Mouse (Mus musculus): ENCODE data around the gene Cep57l1. TPM values are rescaled to one million over a fixed set of nuclear protein-coding genes. Genes with fewer than 3 reads are reported as not detected.
"Not testable (repeated sequence)": the region's sequence is repeated elsewhere in the genome, so short reads cannot be mapped to it uniquely, and the experiment has no call there.

The Cep57l1 gene
- polyA plus RNA-seq, 1 experiment from 2014 or later = 27.9 TPM

DNA sequence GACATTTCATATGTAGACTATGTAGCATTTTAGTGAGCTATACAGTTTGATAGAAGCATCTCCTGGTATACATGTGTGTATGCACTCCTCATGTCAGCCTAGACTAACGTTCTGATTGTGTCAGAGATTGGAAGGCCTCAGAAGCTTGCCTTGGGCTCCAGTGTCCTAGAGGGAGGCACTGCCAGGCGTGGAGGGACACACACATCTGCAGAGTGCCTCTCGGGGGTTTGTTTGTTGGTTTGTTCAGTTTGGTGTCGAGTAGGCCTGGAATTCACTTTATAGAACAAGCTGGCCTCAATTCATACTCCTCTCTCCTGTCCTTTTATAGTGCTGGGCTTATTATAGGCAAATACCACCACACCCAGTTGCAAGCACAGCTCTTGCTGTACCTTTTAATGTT lies 16.3 kb upstream of the Cep57l1 start:
- Histone ChIP-seq H3K4me2 (no peak overlapping the region), H3K27me3 (no peaks in the 10 kb centered on the region), H3K4me1 (no peaks in the 10 kb centered on the region), H3K9me3 (no peaks in the 10 kb centered on the region), H3K36me3 (no peaks in the 10 kb centered on the region), H3K4me3 (no peak overlapping the region), H3K9ac (no peak overlapping the region), H3K27ac (no peak overlapping the region)
- whole genome bisulfite sequencing = 83% methylated on average over 4 of the region's 4 CpGs
- no peak for ATAC-seq (ENCODE audit: borderline replicate concordance, extremely low read depth, low FRiP score, low TSS enrichment)

DNA sequence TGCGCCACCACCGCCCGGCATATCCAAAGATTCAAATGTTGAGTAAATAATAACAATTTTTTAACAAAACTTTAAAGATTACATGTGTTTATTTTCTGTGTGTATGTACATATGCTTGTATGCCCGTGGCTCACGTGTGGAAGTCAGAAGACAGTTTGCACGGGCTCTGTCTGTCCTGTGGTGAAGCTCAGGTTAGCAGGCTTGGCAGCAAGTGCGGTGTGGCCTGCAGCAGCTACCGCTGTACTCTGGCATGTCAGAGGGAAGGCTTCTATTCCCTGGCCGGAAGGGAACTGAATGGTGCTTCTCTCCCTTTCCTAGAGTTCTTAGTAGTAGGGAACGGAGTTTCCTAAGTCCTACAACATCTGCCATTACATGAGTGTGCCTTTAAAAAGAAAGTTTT lies 15.4 kb upstream of the Cep57l1 start:
- no peak for ATAC-seq (ENCODE audit: borderline replicate concordance, extremely low read depth, low FRiP score, low TSS enrichment)
- Histone ChIP-seq H3K9ac (no peak overlapping the region), H3K27ac (no peak overlapping the region), H3K36me3 (no peaks in the 10 kb centered on the region), H3K27me3 (no peaks in the 10 kb centered on the region), H3K4me1 (no peaks in the 10 kb centered on the region), H3K4me2 (no peak overlapping the region), H3K9me3 (no peaks in the 10 kb centered on the region), H3K4me3 (no peak overlapping the region)
- WGBS = 86% methylated on average over 10 of the region's 10 CpGs

DNA sequence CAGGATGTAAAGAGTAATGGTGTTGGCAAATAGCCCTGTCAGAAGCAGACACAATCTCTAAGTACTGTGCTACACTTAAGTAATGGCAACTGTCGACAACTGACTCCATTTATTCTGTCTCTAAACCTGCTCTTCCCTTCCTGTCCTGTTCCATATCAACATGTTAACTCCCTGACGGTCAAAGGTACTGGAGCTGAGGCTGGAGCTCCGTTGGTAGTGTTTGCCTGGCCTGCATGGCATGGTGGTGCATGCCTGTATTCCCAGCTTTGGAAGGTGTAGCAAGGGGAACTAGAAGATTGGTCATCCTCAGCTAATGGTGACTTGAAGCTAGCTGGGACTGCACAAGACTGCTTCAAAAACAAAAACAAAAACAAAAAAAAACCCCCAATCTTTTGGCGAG lies 14.2 kb upstream of the Cep57l1 start:
- no peaks in the 10 kb centered on the region for H3K9me3 ChIP-seq
- H3K4me2 ChIP-seq = no peak overlapping the region
- no peak for ATAC-seq (ENCODE audit: borderline replicate concordance, extremely low read depth, low FRiP score, low TSS enrichment)
- H3K27ac ChIP-seq = no peak overlapping the region
- no peak overlapping the region for H3K9ac ChIP-seq
- H3K4me3 ChIP-seq = no peak overlapping the region
- H3K4me1 ChIP-seq = no peaks in the 10 kb centered on the region
- no peaks in the 10 kb centered on the region for H3K27me3 ChIP-seq
- WGBS = 55% methylated on average over 4 of the region's 4 CpGs
- no peaks in the 10 kb centered on the region for H3K36me3 ChIP-seq

DNA sequence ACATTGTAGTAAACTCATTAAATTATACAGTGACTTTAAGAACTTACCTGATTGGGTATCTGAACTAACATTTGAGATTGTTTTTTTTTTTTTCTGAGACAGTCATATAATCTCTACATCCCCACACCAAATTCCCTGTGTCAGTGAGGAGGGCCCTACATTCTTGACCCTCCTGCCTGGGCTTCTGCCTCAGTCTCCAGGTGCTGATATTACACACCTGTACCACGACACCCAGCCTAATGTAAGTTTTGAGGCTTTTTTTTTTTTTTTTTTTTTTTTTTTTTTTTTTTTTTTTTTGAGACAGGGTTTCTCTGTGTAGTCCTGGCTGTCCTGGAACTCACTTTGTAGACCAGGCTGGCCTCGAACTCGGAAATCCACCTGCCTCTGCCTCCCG lies 13.6 kb upstream of the Cep57l1 start:
- H3K27ac ChIP-seq; H3K9me3 ChIP-seq; H3K4me2 ChIP-seq; H3K4me3 ChIP-seq; H3K4me1 ChIP-seq; H3K27me3 ChIP-seq; ATAC-seq (ENCODE audit: borderline replicate concordance, extremely low read depth, low FRiP score, low TSS enrichment); H3K36me3 ChIP-seq; H3K9ac ChIP-seq: not testable (repeated sequence)
- 91% methylated on average over 4 of the region's 4 CpGs for WGBS

DNA sequence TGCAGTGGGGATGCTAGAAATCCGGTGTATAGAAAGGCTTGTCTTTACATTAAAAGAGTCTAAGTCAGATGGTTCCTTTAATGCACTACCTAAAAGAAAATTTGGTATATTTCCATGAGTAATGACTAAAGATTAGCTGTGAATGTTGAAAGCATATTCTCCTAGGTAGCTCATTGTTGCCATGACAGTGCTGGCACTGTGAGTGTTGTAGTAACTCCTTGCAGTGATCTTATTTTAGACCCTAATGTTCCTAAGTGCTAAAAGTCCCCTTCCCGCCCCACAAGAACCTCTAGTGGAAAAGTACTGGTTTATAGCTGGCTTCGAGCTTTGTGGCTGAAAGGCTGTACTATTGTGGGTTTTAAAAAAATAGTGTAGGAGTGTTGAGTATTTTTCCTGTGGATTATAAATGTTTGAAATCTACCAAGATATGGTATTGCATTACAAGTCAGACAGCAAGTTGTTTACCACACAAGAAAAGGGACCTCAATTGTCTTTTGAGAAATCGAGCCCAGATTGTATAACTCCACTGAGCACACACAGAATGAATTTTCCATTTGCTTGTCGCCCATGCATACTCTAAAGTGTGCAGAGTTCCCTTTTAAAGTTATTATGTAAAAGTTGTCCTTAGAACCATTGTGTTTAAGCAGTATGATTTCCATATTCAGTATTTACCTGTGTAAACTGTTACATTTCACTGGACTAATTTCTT lies 13.1 kb upstream of the Cep57l1 start:
- Histone ChIP-seq H3K27ac (no peak overlapping the region), H3K9ac (no peak overlapping the region), H3K4me3 (no peak overlapping the region), H3K36me3 (no peaks in the 10 kb centered on the region), H3K4me1 (no peaks in the 10 kb centered on the region), H3K9me3 (no peaks in the 10 kb centered on the region), H3K27me3 (no peaks in the 10 kb centered on the region), H3K4me2 (no peak overlapping the region)
- ATAC-seq (ENCODE audit: borderline replicate concordance, extremely low read depth, low FRiP score, low TSS enrichment) = no peak
- 80% methylated on average over 5 of the region's 5 CpGs for WGBS

DNA sequence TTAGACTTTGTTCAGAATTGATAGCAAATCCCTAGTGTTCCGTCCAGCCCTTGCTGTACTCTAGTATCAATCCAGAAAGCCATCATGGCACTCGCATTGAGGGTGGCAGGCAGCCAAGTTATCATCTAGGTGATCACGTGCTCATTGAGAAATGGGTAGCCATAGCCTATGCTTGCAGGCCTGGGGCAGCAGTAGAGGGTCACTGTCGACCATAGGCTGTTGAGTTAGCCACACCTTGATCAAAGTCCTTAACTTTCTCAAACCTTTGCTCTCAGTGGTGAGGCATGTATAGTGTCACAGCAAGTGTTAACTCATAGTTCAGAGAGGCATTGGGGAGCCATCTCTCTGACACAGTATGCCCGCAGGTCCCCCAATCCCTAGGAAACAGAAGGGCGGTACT lies 11.5 kb upstream of the Cep57l1 start:
- Histone ChIP-seq H3K4me3 (no peak overlapping the region), H3K36me3 (no peaks in the 10 kb centered on the region), H3K27me3 (no peaks in the 10 kb centered on the region), H3K4me2 (no peak overlapping the region), H3K9me3 (no peaks in the 10 kb centered on the region), H3K27ac (no peak overlapping the region), H3K4me1 (no peaks in the 10 kb centered on the region), H3K9ac (no peak overlapping the region)
- no peak for ATAC-seq (ENCODE audit: borderline replicate concordance, extremely low read depth, low FRiP score, low TSS enrichment)
- 80% methylated on average over 6 of the region's 6 CpGs for WGBS

DNA sequence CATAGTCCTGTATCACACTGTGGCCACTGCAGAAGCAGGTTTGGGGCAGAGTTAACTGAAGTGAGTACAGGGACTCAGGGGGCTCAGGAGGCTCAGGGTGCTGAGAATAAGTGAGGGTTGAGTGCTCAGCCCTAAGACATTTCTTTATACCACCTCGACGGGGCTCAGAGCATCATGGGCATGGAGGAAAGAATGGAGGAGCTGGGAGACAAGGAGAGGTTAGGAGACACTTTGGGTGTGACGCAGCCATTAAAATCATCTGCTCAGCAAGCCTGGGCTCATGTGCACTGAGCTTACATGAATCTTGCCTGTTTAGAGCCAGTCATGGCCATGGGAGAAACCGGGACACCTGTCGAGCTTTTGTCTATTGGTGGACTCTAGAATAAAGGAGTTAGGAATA lies 10.7 kb upstream of the Cep57l1 start:
- Histone ChIP-seq H3K27me3 (no peaks in the 10 kb centered on the region), H3K9ac (no peak overlapping the region), H3K9me3 (no peaks in the 10 kb centered on the region), H3K27ac (no peak overlapping the region), H3K4me1 (no peaks in the 10 kb centered on the region), H3K4me3 (no peak overlapping the region), H3K36me3 (no peaks in the 10 kb centered on the region), H3K4me2 (no peak overlapping the region)
- 89% methylated on average over 5 of the region's 5 CpGs for WGBS
- no peak for ATAC-seq (ENCODE audit: borderline replicate concordance, extremely low read depth, low FRiP score, low TSS enrichment)

DNA sequence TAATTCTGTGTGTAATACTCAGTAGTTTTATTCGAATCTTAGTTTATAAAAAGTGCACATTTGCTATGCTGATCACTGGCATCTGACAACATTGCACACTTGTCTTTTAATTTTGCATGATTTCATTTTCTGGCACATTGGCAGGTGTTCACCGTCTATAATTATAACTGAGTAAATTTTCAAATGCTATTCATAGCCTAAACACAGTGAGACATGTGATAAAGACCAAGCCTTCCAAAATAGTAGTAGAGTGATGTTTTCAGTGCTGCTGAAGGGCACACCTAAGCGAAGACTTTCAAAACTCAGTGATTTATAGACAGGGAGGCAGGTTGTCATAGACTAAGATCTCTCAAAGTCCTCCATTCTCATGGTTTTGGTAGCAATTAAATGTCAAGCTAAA lies 9.6 kb upstream of the Cep57l1 start:
- H3K4me1 ChIP-seq = no peaks in the 10 kb centered on the region
- no peak overlapping the region for H3K27ac ChIP-seq
- ATAC-seq (ENCODE audit: borderline replicate concordance, extremely low read depth, low FRiP score, low TSS enrichment) = no peak
- H3K4me3 ChIP-seq = no peak overlapping the region
- no peak overlapping the region for H3K9ac ChIP-seq
- H3K4me2 ChIP-seq = no peak overlapping the region
- no peaks in the 10 kb centered on the region for H3K9me3 ChIP-seq
- WGBS = 76% methylated on average over 3 of the region's 3 CpGs
- no peaks in the 10 kb centered on the region for H3K27me3 ChIP-seq
- H3K36me3 ChIP-seq = no peaks in the 10 kb centered on the region

DNA sequence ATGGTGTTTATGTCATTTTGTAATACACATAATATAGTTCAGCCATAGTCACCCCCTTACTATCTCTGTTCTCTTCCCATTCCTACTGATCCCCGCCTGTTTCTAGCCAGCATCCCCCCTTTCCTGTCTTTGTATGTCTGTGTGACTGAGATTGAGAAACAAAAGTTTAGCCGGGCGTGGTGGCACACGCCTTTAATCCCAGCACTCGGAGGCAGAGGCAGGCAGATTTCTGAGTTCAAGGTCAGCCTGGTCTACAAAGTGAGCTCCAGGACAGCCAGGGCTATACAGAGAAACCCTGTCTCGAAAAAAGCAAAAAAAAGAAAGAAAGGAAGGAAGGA lies 9.0 kb upstream of the Cep57l1 start:
- not testable (repeated sequence) for ATAC-seq (ENCODE audit: borderline replicate concordance, extremely low read depth, low FRiP score, low TSS enrichment); H3K4me1 ChIP-seq; H3K9me3 ChIP-seq; H3K36me3 ChIP-seq; H3K4me3 ChIP-seq; H3K9ac ChIP-seq; H3K27ac ChIP-seq; H3K27me3 ChIP-seq; H3K4me2 ChIP-seq
- WGBS = 85% methylated on average over 6 of the region's 6 CpGs

DNA sequence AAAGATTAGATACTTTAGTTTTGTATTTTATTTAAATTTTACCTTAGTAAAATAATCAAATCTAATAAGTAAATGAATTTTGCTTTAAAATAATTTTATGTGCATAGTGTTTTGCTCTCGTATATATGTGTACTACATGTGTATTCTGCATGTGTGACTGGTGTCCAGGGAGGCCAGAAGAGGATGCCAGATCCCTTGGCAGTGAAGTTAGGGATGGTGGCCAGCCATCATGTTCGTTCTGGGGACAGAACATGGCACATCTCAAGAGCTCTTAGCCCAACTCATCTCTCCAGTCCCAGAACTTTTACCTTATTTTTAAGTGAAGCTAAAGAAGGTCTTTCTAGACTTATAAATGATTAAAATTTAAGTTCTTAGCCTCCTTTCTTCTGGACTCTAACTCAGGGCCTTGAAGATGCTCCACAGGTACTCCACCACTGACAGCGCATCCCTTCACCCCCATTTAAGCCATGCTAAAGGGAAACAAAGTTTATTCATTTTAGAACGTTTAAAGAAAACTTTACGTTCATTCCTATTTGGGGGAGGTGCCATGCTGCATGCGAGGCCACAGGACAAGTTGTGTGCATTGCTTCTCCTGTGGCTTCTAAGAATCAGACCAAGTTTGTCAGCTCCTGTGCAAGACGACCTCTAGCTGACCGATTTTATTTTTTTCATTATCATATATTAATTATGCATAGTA lies 8.5 kb upstream of the Cep57l1 start:
- Histone ChIP-seq H3K36me3 (no peaks in the 10 kb centered on the region), H3K4me2 (no peak overlapping the region), H3K27ac (no peak overlapping the region), H3K4me3 (no peak overlapping the region), H3K4me1 (peaks cover 7% of the 10 kb centered on the region; the same call in 1 of the 2 replicates), H3K9ac (no peak overlapping the region), H3K9me3 (no peaks in the 10 kb centered on the region), H3K27me3 (no peaks in the 10 kb centered on the region)
- ATAC-seq (ENCODE audit: borderline replicate concordance, extremely low read depth, low FRiP score, low TSS enrichment) = no peak
- 81% methylated on average over 8 of the region's 8 CpGs for WGBS

DNA sequence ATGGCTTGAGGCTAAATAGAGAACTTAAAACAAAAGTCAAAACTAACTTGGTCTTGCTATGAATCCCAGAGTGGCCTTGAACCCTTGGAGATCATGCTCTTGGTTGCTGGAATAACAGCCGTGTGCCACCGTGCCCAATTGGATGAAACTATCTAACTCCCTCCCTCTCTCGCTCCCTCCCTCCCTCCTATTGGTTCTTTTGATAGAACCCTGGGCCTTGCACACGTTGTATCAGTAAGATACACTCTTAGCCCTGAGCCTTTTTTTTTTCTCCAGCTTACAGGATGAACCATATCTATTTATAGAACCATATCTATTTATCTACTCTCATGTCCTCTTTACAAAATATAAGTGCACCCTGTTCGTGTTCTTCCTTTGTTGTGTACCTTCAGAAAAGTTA lies 6.8 kb upstream of the Cep57l1 start:
- Histone ChIP-seq H3K27me3 (no peaks in the 10 kb centered on the region), H3K4me2 (no peak overlapping the region), H3K9me3 (no peaks in the 10 kb centered on the region), H3K4me3 (no peak overlapping the region), H3K4me1 (peaks cover 21% of the 10 kb centered on the region), H3K27ac (no peak overlapping the region), H3K9ac (no peak overlapping the region), H3K36me3 (no peaks in the 10 kb centered on the region)
- WGBS = 74% methylated on average over 5 of the region's 5 CpGs
- ATAC-seq (ENCODE audit: borderline replicate concordance, extremely low read depth, low FRiP score, low TSS enrichment) = no peak

DNA sequence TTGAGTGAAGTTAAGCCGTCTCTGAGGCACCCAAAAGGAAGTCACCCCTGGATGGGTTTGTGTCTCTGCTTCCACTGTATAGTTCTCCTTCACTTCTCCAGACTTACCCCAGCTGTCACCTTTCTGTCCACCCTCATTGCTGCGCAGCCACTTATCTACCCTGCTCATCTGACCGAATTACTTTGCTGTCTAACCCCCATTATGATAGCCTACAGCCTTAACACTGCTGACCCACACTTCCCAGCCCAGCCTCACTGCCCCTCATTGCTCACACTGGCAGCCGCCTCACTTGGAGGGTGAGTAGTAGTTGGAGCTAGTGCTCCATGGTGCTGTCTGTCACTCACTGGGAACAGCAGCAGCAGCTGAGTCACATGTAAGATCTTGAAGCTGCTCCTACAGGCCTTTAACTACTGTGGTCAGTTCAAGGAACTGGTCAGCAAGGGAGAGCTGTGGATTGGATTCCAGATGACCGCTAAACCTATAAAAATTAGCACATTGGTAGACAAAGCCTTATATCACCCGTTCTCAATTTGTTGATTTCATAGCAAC lies 4.7 kb upstream of the Cep57l1 start:
- Histone ChIP-seq H3K4me1 (peaks cover 23% of the 10 kb centered on the region), H3K27ac (no peak overlapping the region), H3K9me3 (no peaks in the 10 kb centered on the region), H3K36me3 (no peaks in the 10 kb centered on the region), H3K4me2 (no peak overlapping the region), H3K27me3 (no peaks in the 10 kb centered on the region), H3K4me3 (no peak overlapping the region), H3K9ac (no peak overlapping the region)
- WGBS = 80% methylated on average over 6 of the region's 6 CpGs
- ATAC-seq (ENCODE audit: borderline replicate concordance, extremely low read depth, low FRiP score, low TSS enrichment) = no peak

Measured in lung, embryonic 15.5 days (tissue).